Mouse (Mus musculus) cortical plate, adult 2 months (tissue): ENCODE data around the gene Crim1.

ENCODE experiments used
- CTCF ChIP-seq: fragments of 200-500 bp; IDR thresholded peaks from 2 replicates; pipeline ENCODE4 v1.5.1; 2011; ENCODE audit warnings: mild to moderate bottlenecking, control low read depth, low read length; ENCODE audit not compliant: insufficient read depth; ENCODE audit errors: extremely low read depth
- POLR2A ChIP-seq: fragments of 200-500 bp; IDR thresholded peaks from 2 replicates; pipeline ENCODE4 v1.6.1; 2011; ENCODE audit warnings: mild to moderate bottlenecking, low read length, control low read depth; ENCODE audit not compliant: insufficient read depth; ENCODE audit errors: extremely low read depth

GRCm38 (mm10) chr17:78244752-78245151 is 44.7 kb downstream of the Crim1 start:
- TF ChIP-seq POLR2A: no peak
- no peak for TF ChIP-seq CTCF
